Mouse (Mus musculus) heart, adult 18-20 months (tissue): ENCODE measurements around the gene Sh3rf1. TPM values are rescaled to one million over a fixed set of nuclear protein-coding genes. Genes with fewer than 3 reads are reported as not detected.

Experiments
- DNase-seq, 2 experiments: peaks; one replicate each; pipeline ENCODE4 v3.0.0; 2021 to 2022; ENCODE audit warnings: mixed read lengths in 1 of 2
- total RNA-seq, 2 experiments: library from RNA; stranded (reverse); gene quantifications; 2 replicates each; pipeline ENCODE4 v1.2.3; 2021

The Sh3rf1 gene
- total RNA-seq, 2 experiments from 2014 or later: 4.7 to 5.0 TPM

GRCm38 (mm10) chr8:61223283-61223682, 389 bp upstream of the Sh3rf1 start:
- no peak for DNase-seq

- peak; percentile 46 to 65 for DNase-seq
Measured at GRCm38 (mm10) chr8:61224380-61225092, 864 bp downstream of the Sh3rf1 start.

- peak; percentile 29 to 37 for DNase-seq
Measured at GRCm38 (mm10) chr8:61225581-61226395, 2.1 kb downstream of the Sh3rf1 start.

- DNase-seq: no peak
Measured at GRCm38 (mm10) chr8:61226632-61227031, 3.0 kb downstream of the Sh3rf1 start.

- DNase-seq: peak; percentile 16 to 18
Measured at GRCm38 (mm10) chr8:61228678-61229077, 5.0 kb downstream of the Sh3rf1 start.

GRCm38 (mm10) chr8:61229511-61230195, 6.0 kb downstream of the Sh3rf1 start:
- no peak for DNase-seq

GRCm38 (mm10) chr8:61230881-61231755, 7.4 kb downstream of the Sh3rf1 start:
- DNase-seq: no peak

- no peak for DNase-seq
Measured at GRCm38 (mm10) chr8:61235499-61235898, 11.8 kb downstream of the Sh3rf1 start.

GRCm38 (mm10) chr8:61236506-61237268, 13.0 kb downstream of the Sh3rf1 start:
- no peak for DNase-seq

GRCm38 (mm10) chr8:61239576-61239975, 15.9 kb downstream of the Sh3rf1 start:
- no peak for DNase-seq

GRCm38 (mm10) chr8:61241229-61241628, 17.6 kb downstream of the Sh3rf1 start:
- DNase-seq: no peak

GRCm38 (mm10) chr8:61242896-61243295, 19.2 kb downstream of the Sh3rf1 start:
- DNase-seq: no peak

- DNase-seq: no peak
Measured at GRCm38 (mm10) chr8:61243491-61243890, 19.8 kb downstream of the Sh3rf1 start.

GRCm38 (mm10) chr8:61244157-61244556, 20.5 kb downstream of the Sh3rf1 start:
- no peak for DNase-seq

- peak in 1 of 2 experiments; percentile 67 for DNase-seq
Measured at GRCm38 (mm10) chr8:61247270-61248025, 23.8 kb downstream of the Sh3rf1 start.

- no peak for DNase-seq
Measured at GRCm38 (mm10) chr8:61249511-61249910, 25.8 kb downstream of the Sh3rf1 start.

- DNase-seq: no peak
Measured at GRCm38 (mm10) chr8:61254196-61254595, 30.5 kb downstream of the Sh3rf1 start.

- peak in 1 of 2 experiments; percentile 40 for DNase-seq
Measured at GRCm38 (mm10) chr8:61258828-61259227, 35.2 kb downstream of the Sh3rf1 start.

GRCm38 (mm10) chr8:61259526-61259925, 35.9 kb downstream of the Sh3rf1 start:
- DNase-seq: no peak

GRCm38 (mm10) chr8:61260530-61260929, 36.9 kb downstream of the Sh3rf1 start:
- no peak for DNase-seq
